In genomic region chr15:77731605-77732004, GRCm38 (mm10) we compare ENCODE assay signal across 34 mouse cellular contexts. TPM values are rescaled to one million over a fixed set of nuclear protein-coding genes. Genes with fewer than 3 reads are reported as not detected.
"Had no signal": no experiment of that assay in that cellular context is flagged by ENCODE, and none has a peak within 500 bp of the region (broad histone marks: within the 10 kb centered on the region; RNA-seq: fewer than 3 reads in every experiment).

No protein-coding gene starts in this region.

- H3K27me3 ChIP-seq: heart, embryonic 12.5 days; hindbrain, embryonic 12.5 days; kidney, embryonic 15.5 days; limb, embryonic 12.5 days; liver, embryonic 13.5 days; liver, embryonic 15.5 days had no signal

- H3K9ac ChIP-seq: heart, embryonic 12.5 days; hindbrain, embryonic 12.5 days; hindbrain, embryonic 14.5 days; kidney, embryonic 15.5 days; limb, embryonic 12.5 days; liver, embryonic 13.5 days; liver, embryonic 15.5 days had no signal

- H3K4me3 ChIP-seq: gastrocnemius, adult 2 months; heart, embryonic 12.5 days; hindbrain, embryonic 10.5 days; hindbrain, embryonic 12.5 days; kidney, embryonic 15.5 days; layer of hippocampus, adult 2 months; left cerebral cortex, adult 2 months; limb, embryonic 10.5 days; limb, embryonic 12.5 days; liver, embryonic 13.5 days; liver, embryonic 15.5 days had no signal

- DNase-seq: gastrocnemius, adult 2 months; gastrocnemius, postnatal 10 days; gastrocnemius, postnatal 25 days; heart, postnatal 10 days; heart, postnatal 4 days; kidney, adult 11 months; kidney, adult 2 months; kidney, adult 9 months; kidney, postnatal 14 days; kidney, postnatal 4 days; liver; liver, embryonic 13.5 days had no signal

- H3K27ac ChIP-seq: gastrocnemius, adult 2 months; hindbrain, embryonic 10.5 days; hindbrain, embryonic 12.5 days; hindbrain, embryonic 14.5 days; kidney, embryonic 15.5 days; kidney, postnatal 0 days; layer of hippocampus, adult 2 months; left cerebral cortex, adult 2 months; limb, embryonic 10.5 days; limb, embryonic 12.5 days; liver, embryonic 13.5 days; liver, embryonic 15.5 days had no signal

- H3K9me3 ChIP-seq: heart, embryonic 12.5 days; hindbrain, embryonic 10.5 days; hindbrain, embryonic 12.5 days; kidney, embryonic 15.5 days; limb, embryonic 10.5 days; limb, embryonic 12.5 days; liver, embryonic 13.5 days; liver, embryonic 15.5 days had no signal

- H3K36me3 ChIP-seq: heart, embryonic 12.5 days; hindbrain, embryonic 10.5 days; hindbrain, embryonic 12.5 days; kidney, embryonic 15.5 days; limb, embryonic 10.5 days; limb, embryonic 12.5 days; liver, embryonic 13.5 days; liver, embryonic 15.5 days had no signal

- H3K4me1 ChIP-seq: hindbrain, embryonic 12.5 days; kidney, embryonic 15.5 days; limb, embryonic 10.5 days; limb, embryonic 12.5 days; liver, embryonic 13.5 days; liver, embryonic 15.5 days had no signal

RNA-seq across cellular contexts. Expression of gene Apol9b, which starts 2.8 kb away (rescaled TPM):
- total RNA-seq: gastrocnemius, adult 2 months; gastrocnemius, postnatal 10 days; gastrocnemius, postnatal 25 days; gastrocnemius, postnatal 4 days; granulocyte monocyte progenitor cell, adult 5-6 weeks; heart, postnatal 10 days; heart, postnatal 25 days; layer of hippocampus, adult 2 months; layer of hippocampus, postnatal 10 days; layer of hippocampus, postnatal 25 days; left cerebral cortex, adult 2 months had no signal
- polyA plus RNA-seq: heart, embryonic 14.5 days; hindbrain, embryonic 10.5 days; hindbrain, embryonic 12.5 days; kidney, embryonic 15.5 days; limb, embryonic 10.5 days; limb, embryonic 12.5 days; liver, embryonic 11.5 days; liver, embryonic 13.5 days had no signal

RNA-seq across cellular contexts. Expression of gene Apol8, which starts 25.2 kb away (rescaled TPM):
- total RNA-seq: granulocyte monocyte progenitor cell, adult 5-6 weeks; heart, adult 8-10 months; heart, postnatal 10 days; heart, postnatal 25 days had no signal
- polyA plus RNA-seq: heart, embryonic 14.5 days; hindbrain, embryonic 14.5 days; intestine, embryonic 14.5 days; kidney, postnatal 0 days had no signal

RNA-seq across cellular contexts. Expression of gene Apol7e, which starts 32.9 kb away (rescaled TPM):
- total RNA-seq: gastrocnemius, adult 2 months; gastrocnemius, postnatal 10 days; heart, adult 8-10 months; heart, postnatal 25 days; layer of hippocampus, adult 2 months; layer of hippocampus, postnatal 10 days; layer of hippocampus, postnatal 25 days; left cerebral cortex, postnatal 36 days had no signal
- polyA plus RNA-seq: heart, embryonic 12.5 days; hindbrain, embryonic 10.5 days; hindbrain, embryonic 12.5 days; hindbrain, embryonic 14.5 days; hindbrain, embryonic 16.5 days; kidney, embryonic 15.5 days; kidney, postnatal 0 days; limb, embryonic 10.5 days; limb, embryonic 12.5 days; liver, embryonic 11.5 days; liver, embryonic 13.5 days had no signal
